Mouse (Mus musculus) limb, embryonic 11.5 days (tissue): ENCODE data around the gene Gramd2. TPM values are rescaled to one million over a fixed set of nuclear protein-coding genes. Genes with fewer than 3 reads are reported as not detected.
A peak's percentile ranks its signal among the peaks of the same experiment; 100 is the strongest.

Source experiments
- ATAC-seq: fragments of 200-750 bp; cut with Nextera tagmentation; 2 replicates; pipeline ENCODE4 v1.8.0; 2017; ENCODE audit warnings: low read depth; ENCODE audit not compliant: insufficient number of reproducible peaks, low FRiP score, low TSS enrichment
- DNase-seq: peaks from one replicate; pipeline ENCODE4 v3.0.0-alpha.2; 2015; ENCODE audit warnings: low spot score
- H3K27ac ChIP-seq: fragments of 300-500 bp; sonication (generic); replicated peaks from 2 replicates; pipeline ENCODE4 v1.5.1; 2014; ENCODE audit warnings: low read depth, mild to moderate bottlenecking, low read length
- H3K27me3 ChIP-seq: fragments of 300-500 bp; sonication (generic); 2 replicates; pipeline ENCODE4 v1.6.1; 2014; ENCODE audit warnings: mild to moderate bottlenecking, low read length, mixed read lengths; ENCODE audit not compliant: control insufficient read depth, insufficient read depth
- H3K36me3 ChIP-seq: fragments of 300-500 bp; sonication (generic); 2 replicates; pipeline ENCODE4 v1.6.1; 2014; ENCODE audit warnings: mild to moderate bottlenecking, low read length, moderate library complexity, mixed read lengths; ENCODE audit not compliant: control insufficient read depth, insufficient read depth
- H3K4me1 ChIP-seq: fragments of 300-500 bp; sonication (generic); 2 replicates; pipeline ENCODE4 v1.6.1; 2014; ENCODE audit warnings: low read length, mixed read lengths; ENCODE audit not compliant: control insufficient read depth, insufficient read depth
- H3K4me2 ChIP-seq: fragments of 300-500 bp; sonication (generic); 2 replicates; pipeline ENCODE4 v1.6.1; 2014; ENCODE audit warnings: low read depth, mild to moderate bottlenecking, moderate library complexity; ENCODE audit not compliant: severe bottlenecking
- H3K4me3 ChIP-seq: fragments of 300-500 bp; sonication (generic); 2 replicates; pipeline ENCODE4 v1.5.1; 2014; ENCODE audit warnings: low read depth, low read length
- H3K9ac ChIP-seq: fragments of 300-500 bp; sonication (generic); 2 replicates; pipeline ENCODE4 v1.6.1; 2014; ENCODE audit warnings: mild to moderate bottlenecking, low read length
- H3K9me3 ChIP-seq: fragments of 300-500 bp; sonication (generic); 2 replicates; pipeline ENCODE4 v1.6.1; 2016; ENCODE audit warnings: low read length; ENCODE audit not compliant: control insufficient read depth
- WGBS: fragments of 180-500 bp; shearing (Covaris S2); extraction: QIAGEN DNeasy Blood & Tissue Kit; methylation state at CpG from one replicate; pipeline ENCODE4 v1.1.7; 2014; 5-methylcytosine and 5-hydroxymethylcytosine counted together
- polyA plus RNA-seq: library from polyadenylated mRNA; unstranded; fragments of >200 nt; fragmentation: Nextera tagmentation; extraction: Ambion mirVana; gene quantifications from 2 replicates; pipeline ENCODE4 v1.2.1, GENCODE M21; 2014

The Gramd2 gene
- 0.20 and 0.27 TPM in 2 replicates for polyA plus RNA-seq

DNA sequence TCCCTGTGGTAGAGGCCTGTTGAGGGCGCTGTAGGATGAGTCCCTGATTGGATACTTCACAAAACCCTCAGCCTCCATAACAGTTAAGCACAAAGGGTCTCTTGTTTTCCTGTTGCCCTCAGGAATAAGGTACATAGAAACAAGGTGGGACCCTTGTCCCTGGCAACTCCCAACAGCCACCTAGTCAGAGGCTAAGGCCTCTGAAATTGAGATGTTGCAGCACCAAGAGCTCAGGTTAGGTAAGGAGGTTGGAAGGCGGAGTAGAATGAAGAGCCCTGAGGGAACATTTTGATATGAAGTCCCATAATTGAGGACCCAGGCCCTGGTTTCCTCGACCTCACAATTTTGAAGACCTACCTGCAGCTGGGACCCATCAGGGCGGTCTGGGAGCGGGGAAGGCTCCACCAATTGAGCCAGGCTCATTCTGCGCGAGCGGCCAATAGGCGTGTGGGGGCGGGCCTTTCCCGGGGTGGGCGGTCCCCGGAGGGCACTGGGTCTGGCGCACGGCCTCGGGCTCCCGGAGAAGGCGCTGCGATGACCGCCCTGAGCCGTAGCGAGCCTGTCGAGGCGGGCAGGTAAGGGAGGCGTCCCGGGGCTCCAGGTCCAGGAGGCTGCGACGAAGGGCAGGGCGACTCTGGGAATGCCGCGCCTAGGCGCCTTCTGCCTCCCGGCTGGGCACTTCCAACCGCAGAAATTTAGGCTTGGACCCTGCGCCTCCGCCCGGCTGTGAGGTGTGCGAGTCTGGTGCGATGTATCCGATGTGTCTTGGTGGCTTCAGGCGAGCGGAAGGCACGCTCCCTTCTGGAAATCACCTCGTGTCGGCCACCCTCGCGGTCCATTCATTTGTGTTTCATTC lies at the start of gene Gramd2:
Gramd2 (plus strand) TSS at position 467 of the 856 bp plus-strand sequence.
- WGBS = 2% methylated on average over 47 of the region's 47 CpGs
- ATAC-seq (peak; percentile 94), DNase-seq (peak; percentile 93)
- H3K9me3 ChIP-seq = no peaks in the 10 kb centered on the region
- peak within 1 kb of the TSS; percentile 34 for H3K4me3 ChIP-seq
- H3K9ac ChIP-seq = peak within 1 kb of the TSS; percentile 22
- peaks cover 5% of the 10 kb centered on the region; the same call in 1 of the 2 replicates for H3K4me1 ChIP-seq
- peaks cover 20% of the 10 kb centered on the region; the same call in 1 of the 2 replicates for H3K36me3 ChIP-seq
- peak within 1 kb of the TSS; percentile 79 for H3K4me2 ChIP-seq
- H3K27me3 ChIP-seq = no peaks in the 10 kb centered on the region
- H3K27ac ChIP-seq = no peak within 1 kb of the TSS

DNA sequence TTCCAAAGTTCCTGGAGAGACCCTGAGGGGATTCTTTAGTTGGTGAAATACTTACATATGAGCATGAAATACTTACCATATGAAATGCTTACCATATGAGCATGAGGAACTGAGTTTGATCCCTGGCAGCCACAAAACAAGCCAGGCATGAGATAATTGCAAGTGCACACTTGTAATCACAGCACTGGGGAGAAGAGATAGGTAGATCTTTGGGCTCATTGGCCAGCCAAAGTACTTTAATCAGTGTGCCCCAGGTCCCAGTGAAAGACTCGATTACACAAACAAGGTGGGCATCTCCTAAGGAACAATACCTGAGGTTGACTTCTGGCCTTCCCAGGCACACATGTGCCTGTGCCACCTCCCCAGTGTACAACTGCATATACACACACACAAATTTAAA lies 41.6 kb upstream of the Gramd2 start:
- H3K9me3 ChIP-seq = no peaks in the 10 kb centered on the region
- no peak overlapping the region for H3K27ac ChIP-seq
- 89% methylated on average over 1 of the region's 1 CpGs for WGBS
- no peak overlapping the region for H3K4me2 ChIP-seq
- peaks cover 9% of the 10 kb centered on the region for H3K36me3 ChIP-seq
- no peak overlapping the region for H3K9ac ChIP-seq
- no peak for DNase-seq
- no peak for ATAC-seq
- H3K4me3 ChIP-seq = no peak overlapping the region
- no peaks in the 10 kb centered on the region for H3K4me1 ChIP-seq
- no peaks in the 10 kb centered on the region for H3K27me3 ChIP-seq

DNA sequence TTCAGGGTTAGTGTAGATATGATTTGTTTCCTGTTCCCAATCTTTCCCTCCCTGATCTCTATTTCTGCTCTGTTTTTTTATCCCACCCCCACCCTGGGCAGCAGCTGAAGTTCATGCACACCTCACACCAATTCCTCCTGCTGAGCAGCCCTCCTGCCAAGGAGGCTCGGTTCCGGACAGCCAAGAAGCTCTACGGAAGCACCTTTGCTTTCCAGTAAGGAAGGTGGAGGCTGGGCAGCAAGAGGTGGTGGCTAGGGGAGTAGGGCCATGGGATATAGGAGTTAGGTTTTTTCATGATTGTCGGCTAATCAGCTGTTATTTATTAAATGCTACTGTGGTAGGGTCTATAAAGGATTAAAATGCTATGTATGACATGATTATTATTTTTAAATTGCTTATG lies 40.0 kb upstream of the Gramd2 start:
- no peak overlapping the region for H3K4me2 ChIP-seq
- H3K4me1 ChIP-seq = no peaks in the 10 kb centered on the region
- H3K36me3 ChIP-seq = peaks cover 2% of the 10 kb centered on the region
- ATAC-seq = no peak
- no peak overlapping the region for H3K4me3 ChIP-seq
- no peak overlapping the region for H3K27ac ChIP-seq
- H3K9ac ChIP-seq = no peak overlapping the region
- H3K9me3 ChIP-seq = no peaks in the 10 kb centered on the region
- WGBS = 90% methylated on average over 4 of the region's 4 CpGs
- no peak for DNase-seq
- H3K27me3 ChIP-seq = no peaks in the 10 kb centered on the region

DNA sequence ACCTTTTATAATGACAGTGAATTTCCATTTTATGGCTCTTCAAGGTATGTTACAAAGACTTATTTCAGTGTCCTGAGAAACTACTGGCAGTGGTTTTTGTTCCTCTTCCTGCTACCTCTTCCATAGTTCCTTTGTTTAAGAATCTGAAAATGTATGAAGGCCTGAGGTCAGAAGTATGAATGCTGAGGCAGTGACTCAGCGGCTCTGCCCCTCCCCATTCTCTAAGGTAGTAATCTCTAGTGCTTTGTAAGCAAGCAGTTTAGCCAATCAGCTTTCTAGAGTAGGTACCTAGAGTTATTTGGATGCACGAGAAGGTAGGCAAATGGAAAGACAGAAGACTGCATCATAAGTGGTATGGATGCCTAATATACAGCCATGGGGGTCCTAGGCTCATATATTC lies 38.6 kb upstream of the Gramd2 start:
- no peak for ATAC-seq
- no peaks in the 10 kb centered on the region; the same call in 1 of the 2 replicates for H3K36me3 ChIP-seq
- H3K27ac ChIP-seq = no peak overlapping the region
- 80% methylated on average over 2 of the region's 2 CpGs for WGBS
- DNase-seq = no peak
- no peak overlapping the region for H3K9ac ChIP-seq
- H3K4me1 ChIP-seq = no peaks in the 10 kb centered on the region
- H3K4me2 ChIP-seq = no peak overlapping the region
- no peaks in the 10 kb centered on the region for H3K27me3 ChIP-seq
- H3K9me3 ChIP-seq = no peaks in the 10 kb centered on the region
- H3K4me3 ChIP-seq = no peak overlapping the region

DNA sequence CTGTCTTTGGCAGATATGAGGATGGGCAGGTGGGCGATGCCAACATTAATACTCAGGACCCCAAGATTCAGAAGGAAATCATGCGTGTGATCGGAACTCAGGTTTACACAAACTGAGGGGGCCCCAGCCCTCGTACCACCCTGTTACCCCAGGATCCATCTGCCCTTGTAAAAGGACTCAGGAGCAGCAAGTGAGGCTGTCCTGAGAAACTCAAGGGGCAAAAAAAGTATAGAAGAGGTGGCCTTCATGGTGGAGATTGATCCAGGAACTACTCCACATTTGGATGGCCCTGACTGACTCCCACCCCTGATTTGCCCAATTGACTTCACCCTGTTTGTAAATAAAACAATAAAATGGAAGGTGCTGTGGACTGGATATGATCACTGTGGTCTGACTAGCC lies 30.0 kb upstream of the Gramd2 start:
- no peak overlapping the region for H3K4me2 ChIP-seq
- no peaks in the 10 kb centered on the region for H3K27me3 ChIP-seq
- no peak overlapping the region for H3K4me3 ChIP-seq
- H3K9me3 ChIP-seq = no peaks in the 10 kb centered on the region
- no peak for ATAC-seq
- H3K4me1 ChIP-seq = no peaks in the 10 kb centered on the region
- H3K9ac ChIP-seq = no peak overlapping the region
- no peak for DNase-seq
- 98% methylated on average over 4 of the region's 4 CpGs for WGBS
- H3K27ac ChIP-seq = no peak overlapping the region
- 0 out of 2 replicates have a peak, but pooled peaks cover 2% of the 10 kb centered on the region for H3K36me3 ChIP-seq

DNA sequence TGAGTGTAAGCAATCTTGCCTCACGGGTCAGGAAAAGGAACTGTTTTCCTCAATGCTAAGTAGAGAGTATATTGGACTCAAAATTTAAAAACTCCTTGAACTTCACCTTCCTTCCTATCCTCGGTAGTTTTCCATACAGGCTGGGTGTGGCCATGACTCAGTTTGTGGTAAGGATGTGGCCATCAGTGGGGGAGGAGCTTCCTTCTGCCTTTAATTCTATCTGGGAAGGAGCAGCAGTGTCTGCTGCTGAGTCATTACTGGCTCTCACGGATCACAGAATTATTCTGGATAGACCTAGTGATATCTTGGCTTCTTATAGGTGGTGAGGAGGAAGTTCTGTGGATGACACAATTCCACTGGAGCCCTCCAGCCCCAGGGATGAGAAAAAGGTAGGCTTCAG lies 26.6 kb upstream of the Gramd2 start:
- Histone ChIP-seq H3K27me3 (no peaks in the 10 kb centered on the region), H3K4me1 (no peaks in the 10 kb centered on the region), H3K36me3 (0 out of 2 replicates have a peak, but pooled peaks cover 2% of the 10 kb centered on the region), H3K9me3 (no peaks in the 10 kb centered on the region), H3K9ac (no peak overlapping the region), H3K27ac (no peak overlapping the region), H3K4me3 (no peak overlapping the region), H3K4me2 (no peak overlapping the region)
- ATAC-seq (no peak), DNase-seq (no peak)
- WGBS = 27% methylated on average over 3 of the region's 3 CpGs

DNA sequence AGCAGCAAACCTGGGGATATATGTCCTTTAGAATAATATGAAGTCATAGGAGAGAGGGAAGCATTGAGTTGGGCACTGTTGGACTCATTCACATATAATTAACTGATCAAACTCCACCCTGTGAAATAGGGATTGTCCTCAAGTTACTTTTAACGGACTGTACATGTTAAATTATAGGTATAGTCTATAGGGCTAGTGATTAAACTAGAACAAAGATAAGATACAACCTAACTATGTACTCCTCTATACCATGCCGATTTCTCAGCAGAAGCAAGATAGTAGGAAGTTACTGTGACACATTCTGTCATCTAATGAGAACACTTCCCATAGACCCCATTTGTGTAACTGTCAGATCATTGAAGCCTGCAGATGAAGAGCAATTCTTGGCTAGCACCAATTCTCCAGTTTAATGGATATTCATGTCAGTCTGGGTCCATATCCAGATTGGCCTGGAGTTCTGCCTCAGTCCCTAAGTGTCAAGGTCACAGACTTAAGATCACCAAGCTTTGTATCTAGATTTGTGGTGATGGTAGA lies 25.4 kb upstream of the Gramd2 start:
- WGBS = 92% methylated on average over 2 of the region's 2 CpGs
- no peak overlapping the region for H3K9ac ChIP-seq
- no peak overlapping the region for H3K27ac ChIP-seq
- H3K9me3 ChIP-seq = no peaks in the 10 kb centered on the region
- no peak overlapping the region for H3K4me3 ChIP-seq
- H3K27me3 ChIP-seq = no peaks in the 10 kb centered on the region
- H3K4me1 ChIP-seq = peaks cover 5% of the 10 kb centered on the region
- ATAC-seq = no peak
- no peak for DNase-seq
- no peak overlapping the region for H3K4me2 ChIP-seq
- H3K36me3 ChIP-seq = 0 out of 2 replicates have a peak, but pooled peaks cover 2% of the 10 kb centered on the region

DNA sequence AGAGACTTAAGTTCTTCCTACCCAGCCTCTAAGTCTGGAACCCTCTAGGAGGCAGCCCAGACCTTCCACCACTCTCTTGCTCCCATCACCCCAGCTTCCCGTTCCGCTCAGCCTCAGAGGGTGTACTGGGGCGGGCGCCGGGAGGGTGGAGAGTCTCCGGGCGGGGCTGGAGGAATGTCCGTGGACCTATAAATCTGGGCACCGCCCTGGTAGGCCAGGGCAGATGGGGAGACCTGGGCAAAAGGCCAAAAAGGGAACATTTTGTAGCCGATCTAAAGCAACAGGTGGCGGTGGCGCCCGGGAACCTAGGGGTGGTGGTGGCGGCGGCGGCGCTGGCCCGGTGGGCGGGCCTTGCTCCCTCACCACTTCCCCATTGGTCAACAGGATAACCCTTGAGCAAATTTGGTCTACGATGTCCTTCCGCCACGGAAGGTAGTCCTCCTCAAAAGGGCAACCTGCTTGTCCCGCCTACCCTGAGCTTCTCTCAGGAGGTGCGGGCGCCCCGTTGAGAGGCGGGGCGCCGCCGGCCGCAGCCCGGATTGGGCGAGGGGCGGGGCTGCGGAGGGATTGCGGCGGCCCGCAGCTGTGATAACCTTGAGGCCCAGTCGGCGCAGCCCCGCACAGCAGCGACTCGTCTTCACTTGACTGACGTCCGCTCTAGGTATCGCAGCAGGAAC lies 23.8 kb upstream of the Gramd2 start, which contains the start of gene Pkm:
Pkm (plus strand) TSS at position 411 of the 677 bp plus-strand sequence.
- peak within 1 kb of the TSS; percentile 74 for H3K4me3 ChIP-seq
- ATAC-seq (peak; percentile 91), DNase-seq (peak; percentile 98)
- under 1% methylated on average over 46 of the region's 46 CpGs for WGBS
- H3K4me1 ChIP-seq = peaks cover 15% of the 10 kb centered on the region
- no peaks in the 10 kb centered on the region for H3K27me3 ChIP-seq
- peak within 1 kb of the TSS; percentile 90 for H3K27ac ChIP-seq
- H3K4me2 ChIP-seq = peak within 1 kb of the TSS; percentile 85
- peaks cover 5% of the 10 kb centered on the region; the same call in 1 of the 2 replicates for H3K36me3 ChIP-seq
- H3K9ac ChIP-seq = peak within 1 kb of the TSS; percentile 92
- no peaks in the 10 kb centered on the region for H3K9me3 ChIP-seq
